Mouse (Mus musculus) G1E (cell line): ENCODE measurements around the gene Zwilch. TPM values are rescaled to one million over a fixed set of nuclear protein-coding genes. Genes with fewer than 3 reads are reported as not detected.
"Not testable (repeated sequence)": the region's sequence is repeated elsewhere in the genome, so short reads cannot be mapped to it uniquely, and the experiment has no call there.

Experiments
- ATAC-seq: 2 replicates; pipeline ENCODE4 v1.8.0; 2016; ENCODE audit warnings: mild to moderate bottlenecking; ENCODE audit not compliant: insufficient number of reproducible peaks, poor library complexity, low FRiP score, severe bottlenecking; ENCODE audit errors: extremely low read depth
- DNase-seq: peaks from one replicate; pipeline ENCODE4 v3.0.0; 2012; ENCODE audit warnings: low spot score
- H3K27me3 ChIP-seq: 2 replicates; pipeline ENCODE4 v1.6.1; 2012; ENCODE audit warnings: mild to moderate bottlenecking, low read length, inconsistent platforms; ENCODE audit not compliant: insufficient read depth
- H3K36me3 ChIP-seq: replicated peaks from 2 replicates; pipeline ENCODE3; 2012; ENCODE audit warnings: mild to moderate bottlenecking, inconsistent platforms
- H3K4me1 ChIP-seq: 2 replicates; pipeline ENCODE4 v1.6.1; 2012; ENCODE audit warnings: low read depth, low read length, inconsistent platforms, mixed read lengths; ENCODE audit not compliant: insufficient read depth
- H3K4me3 ChIP-seq: 2 replicates; pipeline ENCODE4 v1.5.1; 2012; ENCODE audit warnings: low read depth, mild to moderate bottlenecking, inconsistent platforms, low read length, moderate library complexity, mixed read lengths
- H3K9me3 ChIP-seq: replicated peaks from 2 replicates; pipeline ENCODE4 v1.6.1; 2012; ENCODE audit warnings: inconsistent platforms
- CTCF ChIP-seq: IDR thresholded peaks from 2 replicates; pipeline ENCODE4 v1.5.1; 2012; ENCODE audit warnings: low read depth, low read length, inconsistent platforms, mixed read lengths
- GATA1 ChIP-seq: IDR thresholded peaks from 2 replicates; pipeline ENCODE4 v1.6.1; 2012; ENCODE audit warnings: borderline replicate concordance, low read length, inconsistent platforms, mixed read lengths
- GATA2 ChIP-seq: IDR thresholded peaks from 2 replicates; pipeline ENCODE4 v1.6.1; 2012; ENCODE audit warnings: low read depth, low read length, inconsistent platforms, borderline replicate concordance
- POLR2AphosphoS5 ChIP-seq: IDR thresholded peaks from 2 replicates; pipeline ENCODE4 v1.6.1; 2012; ENCODE audit warnings: low read depth, low read length, inconsistent platforms; ENCODE audit not compliant: insufficient replicate concordance
- TAL1 ChIP-seq: conservative IDR thresholded peaks from 2 replicates; pipeline ENCODE4 v1.6.1; 2012; ENCODE audit warnings: low read depth, low read length, inconsistent platforms, mixed read lengths
- polyA plus RNA-seq: library from polyadenylated mRNA; stranded (reverse); fragments of >175 nt; gene quantifications from 2 replicates; pipeline ENCODE4 v1.2.3, GENCODE M21; 2012
- total RNA-seq, 2 experiments: library from RNA; stranded (forward) in 1 of 2; stranded (reverse) in 1 of 2; fragments of 200-1000 nt in 1 of 2; fragments of >200 nt in 1 of 2; fragmentation: Nextera tagmentation in 1 of 2; gene quantifications; 2 replicates each; pipeline ENCODE4 v1.2.3; 2014 to 2017

Gene Zwilch
- total and polyA plus RNA-seq, 3 experiments, result 14.2 to 189 (median 163) TPM

- Histone ChIP-seq H3K4me3 (no peak overlapping the region), H3K4me1 (peaks cover 21% of the 10 kb centered on the region), H3K9me3 (no peaks in the 10 kb centered on the region), H3K36me3 (peaks cover 90% of the 10 kb centered on the region), H3K27me3 (no peaks in the 10 kb centered on the region)
- TF ChIP-seq TAL1, result no peak
- TF ChIP-seq GATA1, result no peak
- no peak for TF ChIP-seq GATA2
- no peak for TF ChIP-seq CTCF
- TF ChIP-seq POLR2AphosphoS5, result no peak
- no peak for ATAC-seq
- DNase-seq, result no peak
Measured at GRCm38 (mm10) chr9:64184166-64184840, 11.4 kb upstream of the Zwilch start.

- not testable (repeated sequence) for H3K27me3 ChIP-seq, H3K4me3 ChIP-seq, H3K9me3 ChIP-seq, DNase-seq, ATAC-seq
- Histone ChIP-seq H3K36me3 (peaks cover 88% of the 10 kb centered on the region), H3K4me1 (peaks cover 29% of the 10 kb centered on the region)
Measured at GRCm38 (mm10) chr9:64183295-64183694, 10.4 kb upstream of the Zwilch start.

DNA sequence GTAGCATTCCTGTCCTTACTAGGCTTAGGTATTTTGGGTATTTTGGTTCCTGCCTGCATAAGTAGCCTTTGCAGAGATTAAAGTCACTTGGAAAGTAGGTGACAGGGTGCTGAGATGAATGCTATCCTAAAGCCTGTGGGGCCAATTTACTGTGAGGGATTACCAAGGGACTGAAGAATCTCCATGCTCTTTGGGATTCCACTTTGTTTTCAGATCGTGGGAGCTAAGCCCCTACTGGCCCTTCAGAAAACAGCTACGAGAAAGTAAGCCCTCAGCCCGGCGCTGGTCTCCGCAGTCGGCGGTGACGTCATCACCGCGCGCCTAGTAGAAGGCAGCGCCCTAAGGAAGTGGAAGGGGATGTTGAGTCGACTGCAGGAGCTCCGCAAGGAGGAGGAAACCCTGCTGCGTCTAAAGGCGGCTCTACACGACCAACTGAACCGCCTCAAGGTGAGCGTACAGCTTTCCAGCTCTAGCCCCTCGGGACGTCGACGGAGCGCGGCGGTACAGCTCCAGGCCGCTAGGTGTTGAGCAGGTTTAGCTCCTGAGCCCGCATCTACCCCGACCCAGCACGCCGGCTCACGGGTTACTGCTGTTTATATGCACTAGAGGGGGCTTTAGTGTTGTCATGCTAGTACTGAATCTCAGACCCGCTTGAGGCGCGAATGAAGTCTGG lies 6.2 kb upstream of the Zwilch start, which contains the start of gene Snapc5:
TSS of gene Snapc5 (plus strand) at position 301 of the 673 bp plus-strand sequence.
- Histone ChIP-seq H3K36me3 (peaks cover 87% of the 10 kb centered on the region), H3K9me3 (no peaks in the 10 kb centered on the region), H3K27me3 (no peaks in the 10 kb centered on the region), H3K4me1 (peaks cover 54% of the 10 kb centered on the region), H3K4me3 (peak within 1 kb of the TSS; percentile 85)
- TF ChIP-seq CTCF, result no peak
- TF ChIP-seq POLR2AphosphoS5, result peak; percentile 95; the same call in 1 of the 2 replicates
- TF ChIP-seq TAL1, result no peak
- TF ChIP-seq GATA1, result no peak
- DNase-seq, result peak; percentile 74
- peak; percentile 73 for ATAC-seq

- Histone ChIP-seq H3K4me1 (peaks cover 52% of the 10 kb centered on the region), H3K36me3 (peaks cover 83% of the 10 kb centered on the region), H3K27me3 (no peaks in the 10 kb centered on the region), H3K9me3 (no peaks in the 10 kb centered on the region), H3K4me3 (peak overlapping the region; percentile 85; the same call in 1 of the 2 replicates)
- DNase-seq (no peak), ATAC-seq (no peak; the same call in 1 of the 2 replicates)
- TF ChIP-seq POLR2AphosphoS5 (no peak), CTCF (peak; percentile 24; the same call in 1 of the 2 replicates), GATA2 (no peak), TAL1 (no peak)
Measured at GRCm38 (mm10) chr9:64178610-64178973, 5.7 kb upstream of the Zwilch start.

DNA sequence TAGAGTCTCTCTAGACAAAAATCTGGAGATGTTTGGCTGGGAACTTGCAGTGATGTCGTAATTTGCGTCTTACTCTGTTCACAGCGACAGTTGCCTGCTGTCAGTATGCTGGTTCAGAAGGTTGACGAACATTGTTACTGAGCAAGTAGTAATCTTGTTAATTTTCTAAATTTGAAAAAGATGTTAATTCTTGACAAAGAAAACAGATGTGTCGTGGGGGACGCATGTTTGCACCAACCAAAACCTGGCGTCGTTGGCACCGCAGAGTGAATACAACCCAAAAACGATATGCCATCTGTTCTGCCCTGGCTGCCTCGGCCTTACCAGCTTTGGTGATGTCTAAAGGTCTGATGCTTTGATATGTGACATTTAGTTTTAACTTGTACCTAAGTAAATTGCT lies 2.5 kb upstream of the Zwilch start:
- no peak for DNase-seq
- Histone ChIP-seq H3K9me3 (no peaks in the 10 kb centered on the region), H3K4me1 (peaks cover 54% of the 10 kb centered on the region), H3K4me3 (peak overlapping the region; percentile 82), H3K36me3 (peaks cover 60% of the 10 kb centered on the region), H3K27me3 (no peaks in the 10 kb centered on the region)
- ATAC-seq, result no peak
- TF ChIP-seq CTCF (0 out of 2 replicates have a peak, but pooled peaks have one; percentile 4), POLR2AphosphoS5 (peak; percentile 55; the same call in 1 of the 2 replicates), GATA2 (no peak), GATA1 (no peak), TAL1 (no peak)

GRCm38 (mm10) chr9:64174766-64175165 lies 1.9 kb upstream of the Zwilch start:
- H3K36me3 ChIP-seq, result peaks cover 57% of the 10 kb centered on the region

GRCm38 (mm10) chr9:64174341-64174740 lies 1.4 kb upstream of the Zwilch start:
- DNase-seq, result no peak
- Histone ChIP-seq H3K4me3 (peak overlapping the region; percentile 82), H3K4me1 (peaks cover 48% of the 10 kb centered on the region)

More at GRCm38 (mm10) chr9:64174766-64175165, 1.9 kb upstream of the Zwilch start:
- peaks cover 51% of the 10 kb centered on the region for H3K4me1 ChIP-seq
- no peaks in the 10 kb centered on the region for H3K9me3 ChIP-seq
- no peak for DNase-seq
- H3K27me3 ChIP-seq, result no peaks in the 10 kb centered on the region
- TF ChIP-seq GATA1 (no peak), TAL1 (no peak)
- H3K4me3 ChIP-seq, result peak overlapping the region; percentile 82
- ATAC-seq, result no peak

More at GRCm38 (mm10) chr9:64174341-64174740, 1.4 kb upstream of the Zwilch start:
- Histone ChIP-seq H3K36me3 (peaks cover 58% of the 10 kb centered on the region), H3K9me3 (no peaks in the 10 kb centered on the region), H3K27me3 (no peaks in the 10 kb centered on the region)
- TF ChIP-seq POLR2AphosphoS5, result no peak
- TF ChIP-seq CTCF, result no peak
- no peak for TF ChIP-seq GATA1
- TF ChIP-seq GATA2, result no peak
- no peak for TF ChIP-seq TAL1
- ATAC-seq, result no peak
